Mouse (Mus musculus): Measurements from ENCODE around the gene Pmp22.

Pmp22 gene

DNA sequence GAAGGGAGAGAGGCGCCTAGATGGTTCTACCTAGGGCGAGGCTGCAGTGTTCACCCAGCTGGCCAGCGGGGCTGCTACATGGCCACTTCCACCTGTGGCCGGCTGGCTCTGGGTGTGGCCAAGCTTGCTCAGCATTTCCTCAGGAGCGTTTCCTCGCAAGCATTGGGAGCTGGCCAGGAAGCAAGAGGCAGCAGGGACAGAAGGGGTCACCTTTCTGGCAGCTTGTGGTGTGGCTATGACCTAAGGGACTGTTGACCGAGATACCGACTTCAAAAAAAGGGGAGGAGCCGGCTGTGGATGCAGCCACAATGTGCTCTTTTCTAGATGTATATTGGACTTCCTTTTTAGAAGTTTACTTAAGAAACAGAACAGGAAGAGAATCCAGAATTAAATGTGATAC, 593 bp downstream of the Pmp22 start:
- DNase-seq: peak; percentile 69 to 81

DNA sequence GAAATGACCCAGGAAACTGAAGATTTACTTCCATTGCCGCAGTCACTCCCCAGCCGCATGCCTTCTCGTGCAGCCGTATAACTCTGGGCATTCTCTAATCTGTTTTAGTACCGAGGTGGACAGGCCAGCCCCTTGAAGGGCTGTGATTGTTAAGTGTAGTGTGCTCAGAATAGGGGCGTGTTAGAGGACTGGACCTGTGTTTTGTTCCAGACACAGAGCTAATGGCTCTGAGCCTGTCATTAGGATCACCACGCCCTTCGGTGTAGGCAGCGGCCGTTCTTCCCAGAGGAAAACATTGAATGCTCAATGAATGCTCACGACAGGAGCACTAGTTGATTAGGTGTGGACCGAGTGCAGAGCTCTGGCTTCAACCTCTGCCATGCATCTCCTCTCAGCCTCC, 1.1 kb downstream of the Pmp22 start:
- DNase-seq: no peak

DNA sequence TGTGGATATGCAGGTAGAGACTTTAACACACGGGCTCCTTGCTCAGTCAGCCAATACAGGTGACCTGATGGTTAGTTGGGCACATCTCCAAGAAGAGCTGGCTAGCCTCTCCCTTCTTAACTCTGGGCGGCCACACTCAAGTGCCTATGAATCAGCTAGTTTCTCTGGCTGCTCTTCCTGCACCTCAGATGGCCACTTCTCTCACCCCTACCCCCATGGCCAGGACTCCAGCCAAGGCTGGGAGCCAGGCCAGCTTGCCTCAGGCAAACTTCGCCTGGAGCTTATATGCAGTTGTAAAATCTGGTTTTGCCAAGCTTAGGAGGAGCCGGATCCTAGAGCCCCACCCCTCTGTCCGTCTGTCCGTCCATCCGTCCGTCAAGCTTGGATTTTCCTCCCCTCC, 1.7 kb downstream of the Pmp22 start:
- peak; percentile 89 to 93 for DNase-seq

GRCm38 (mm10) chr11:63131001-63131692, 2.4 kb downstream of the Pmp22 start:
- peak; percentile 84 to 88 for DNase-seq

- no peak for DNase-seq
Measured at GRCm38 (mm10) chr11:63131693-63132040, 2.9 kb downstream of the Pmp22 start.

GRCm38 (mm10) chr11:63132151-63132500, 3.3 kb downstream of the Pmp22 start:
- no peak for DNase-seq

DNA sequence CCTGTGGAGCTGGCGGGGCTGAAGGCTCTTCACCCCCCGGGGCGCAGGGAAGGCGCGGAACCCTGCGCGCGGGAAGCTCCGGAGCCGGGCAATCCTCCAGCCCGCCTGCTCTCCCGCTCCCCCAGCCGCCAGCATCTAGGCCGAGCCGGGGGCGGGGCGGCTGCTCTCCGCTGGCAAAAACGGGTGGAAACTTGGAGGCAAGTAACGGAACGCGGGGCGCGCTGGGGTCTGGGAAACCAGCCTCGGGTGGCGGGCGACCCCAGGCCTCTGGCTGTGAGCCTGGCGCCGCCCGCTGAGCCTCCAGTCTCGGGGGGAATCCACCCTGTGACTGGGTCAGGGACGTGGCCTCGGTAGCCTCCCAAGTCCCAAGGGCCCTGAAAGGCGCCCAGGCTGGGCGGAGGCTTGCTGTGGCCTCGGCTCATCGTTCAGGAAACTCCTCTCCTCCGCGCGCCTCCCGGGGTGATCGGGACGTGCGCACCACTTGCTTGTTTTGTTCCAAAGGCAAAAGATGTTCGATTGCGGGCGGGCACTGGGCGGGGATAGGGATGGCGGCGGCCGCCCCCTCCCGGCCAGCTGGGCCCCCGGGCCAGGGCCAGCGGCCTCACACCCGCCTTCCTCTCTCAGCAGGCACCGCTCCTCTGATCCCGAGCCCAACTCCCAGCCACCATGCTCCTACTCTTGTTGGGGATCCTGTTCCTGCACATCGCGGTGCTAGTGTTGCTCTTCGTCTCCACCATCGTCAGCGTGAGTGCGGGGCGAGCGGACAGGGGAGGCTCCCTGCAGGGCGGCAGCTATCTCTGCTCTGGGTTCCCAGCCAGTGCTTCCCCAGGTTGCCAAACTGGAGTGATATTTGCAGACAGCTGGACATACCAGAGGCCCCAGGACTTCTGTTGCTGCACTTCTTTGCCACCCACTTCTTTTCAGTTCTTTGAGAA, 4.0 kb downstream of the Pmp22 start:
- peak; percentile 82 to 87 for DNase-seq

- no peak for DNase-seq
Measured at GRCm38 (mm10) chr11:63134021-63134420, 5.2 kb downstream of the Pmp22 start.

DNA sequence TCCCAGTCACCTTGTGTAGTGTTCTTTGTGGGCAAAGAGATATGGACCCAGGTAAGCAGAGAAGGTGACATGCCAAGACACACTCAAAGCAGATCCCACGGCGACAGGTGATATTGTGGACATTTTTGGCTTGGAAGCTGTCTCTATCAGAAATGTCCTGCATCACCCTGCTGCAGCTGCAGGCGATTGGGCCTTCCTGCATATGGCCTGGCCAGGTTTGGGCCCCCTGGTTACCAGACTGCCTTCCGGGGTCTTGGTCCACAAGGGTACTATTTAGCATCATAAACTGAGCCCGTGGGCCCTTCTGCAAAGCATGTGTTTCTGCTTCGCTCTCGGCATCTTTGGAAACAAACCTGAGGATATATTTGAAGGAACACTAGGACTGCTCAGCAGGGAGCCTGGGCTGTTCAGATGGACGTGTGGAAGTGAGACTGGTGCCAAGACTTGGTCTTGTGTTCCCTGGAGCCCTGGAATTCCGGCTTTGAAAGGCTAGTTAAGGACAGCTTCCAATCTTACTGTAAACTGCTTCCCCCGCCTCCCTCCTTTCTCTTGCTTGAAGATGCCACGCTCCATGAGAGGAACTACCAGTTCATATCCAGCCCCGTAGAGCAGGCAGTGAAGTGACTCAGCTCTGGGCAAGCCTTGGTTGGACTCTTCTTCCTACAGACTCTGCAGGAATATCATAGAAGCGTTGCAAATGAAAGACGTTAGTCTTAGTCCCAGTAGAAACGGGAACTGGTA, 6.1 kb downstream of the Pmp22 start:
- no peak for DNase-seq

GRCm38 (mm10) chr11:63135622-63136021, 6.8 kb downstream of the Pmp22 start:
- peak; percentile 94 to 95 for DNase-seq

- DNase-seq: peak; percentile 89 to 94
Measured at GRCm38 (mm10) chr11:63136205-63136604, 7.4 kb downstream of the Pmp22 start.

GRCm38 (mm10) chr11:63136836-63137416, 8.1 kb downstream of the Pmp22 start:
- no peak for DNase-seq

GRCm38 (mm10) chr11:63138739-63139138, 10.0 kb downstream of the Pmp22 start:
- DNase-seq: no peak

DNA sequence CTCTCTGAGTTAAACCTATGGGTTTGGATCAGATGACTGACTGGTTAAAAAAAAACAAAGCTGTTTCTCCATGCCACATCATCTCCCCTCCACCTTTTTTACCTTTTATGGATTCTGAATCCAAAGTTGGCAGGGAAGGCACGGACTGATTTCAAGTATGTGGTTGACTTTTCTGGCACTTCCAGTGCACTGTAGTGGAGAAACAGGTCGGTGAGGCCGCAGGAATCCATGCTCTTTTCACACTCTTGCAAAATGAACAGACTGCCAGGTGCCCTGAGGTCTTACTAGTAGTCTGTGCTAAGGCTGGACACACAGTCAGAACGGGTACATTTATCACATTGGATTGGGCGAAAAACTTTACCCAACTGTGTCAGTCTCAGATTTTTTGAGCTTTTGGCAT, 13.5 kb downstream of the Pmp22 start:
- peak; percentile 56 to 80 for DNase-seq

DNA sequence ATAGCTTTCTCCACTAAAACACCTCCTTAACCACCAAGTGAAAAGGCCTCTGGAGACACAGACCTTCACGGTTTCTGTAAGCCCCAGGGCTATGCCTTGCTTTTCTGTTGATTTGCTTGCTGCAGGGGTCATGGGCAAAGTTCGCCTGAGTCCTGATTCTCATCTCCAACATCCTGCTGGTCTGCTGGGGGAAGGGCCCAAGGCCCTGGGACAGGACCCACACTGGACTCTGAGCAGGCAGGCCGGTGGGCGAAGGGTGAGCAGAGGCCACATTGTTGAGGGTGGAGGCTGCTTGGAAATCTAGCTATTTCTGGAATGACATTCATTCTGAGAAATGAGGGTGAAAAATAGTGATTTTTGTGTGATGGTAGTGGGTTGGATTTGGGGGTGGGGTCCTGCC, 14.0 kb downstream of the Pmp22 start:
- DNase-seq: no peak

GRCm38 (mm10) chr11:63143486-63143885, 14.7 kb downstream of the Pmp22 start:
- no peak for DNase-seq

DNA sequence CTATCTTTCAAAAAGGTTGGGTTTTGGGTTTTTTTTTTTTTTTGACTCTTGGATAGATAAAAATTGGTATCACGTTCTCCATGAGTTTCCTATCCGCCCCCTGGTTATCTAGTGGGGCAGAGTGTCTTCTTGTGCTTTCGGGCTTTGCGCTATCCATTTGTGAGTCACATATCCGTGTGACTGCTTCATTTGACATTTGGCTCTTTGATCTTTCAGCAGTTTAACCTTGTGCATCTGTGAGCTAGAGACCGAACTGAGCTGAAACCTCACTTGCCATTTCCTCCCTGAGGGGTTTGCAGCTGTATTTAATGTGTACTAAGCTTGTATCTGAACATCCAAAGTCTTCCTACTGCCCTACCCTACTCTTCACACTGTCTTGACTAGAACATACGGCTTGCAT, 17.8 kb downstream of the Pmp22 start:
- DNase-seq: no peak

GRCm38 (mm10) chr11:63148276-63148675, 19.5 kb downstream of the Pmp22 start:
- DNase-seq: no peak

GRCm38 (mm10) chr11:63151857-63152256, 23.1 kb downstream of the Pmp22 start:
- no peak for DNase-seq

- DNase-seq: no peak
Measured at GRCm38 (mm10) chr11:63157117-63157516, 28.3 kb downstream of the Pmp22 start.

DNA sequence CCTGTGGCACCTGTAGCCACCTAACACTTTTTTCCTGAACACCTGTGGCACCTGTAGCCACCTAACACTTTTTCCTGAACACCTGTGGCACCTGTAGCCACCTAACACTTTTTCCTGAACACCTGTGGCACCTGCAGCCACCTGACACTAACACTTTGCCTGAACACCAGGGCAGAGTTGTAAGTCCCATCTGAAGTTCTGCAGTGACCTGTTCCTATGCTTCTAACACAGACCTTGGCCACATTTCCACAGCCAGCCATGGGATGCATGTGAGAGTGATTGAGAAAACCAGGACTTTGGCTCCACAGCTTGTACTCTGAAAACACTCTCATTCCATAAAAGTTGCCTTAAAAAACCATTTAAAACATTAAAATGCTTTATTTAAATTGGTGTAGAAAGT, 32.1 kb downstream of the Pmp22 start:
- DNase-seq: no peak

- DNase-seq: peak; percentile 39 to 45
Measured at GRCm38 (mm10) chr11:63162806-63163205, 34.0 kb downstream of the Pmp22 start.

- DNase-seq: peak in 1 of 2 experiments; percentile 39
Measured at GRCm38 (mm10) chr11:63163550-63163949, 34.8 kb downstream of the Pmp22 start.
